Mouse (Mus musculus) small intestine, adult 2 months (tissue): ENCODE results near the gene Pappa2. TPM values are rescaled to one million over a fixed set of nuclear protein-coding genes. Genes with fewer than 3 reads are reported as not detected.

Experiments
- H3K27ac ChIP-seq: fragments of 200-500 bp; 2 replicates; pipeline ENCODE4 v1.5.1; 2012; ENCODE audit warnings: low read depth, low read length, control low read depth, inconsistent platforms; ENCODE audit not compliant: insufficient read depth
- H3K27me3 ChIP-seq: fragments of 200-500 bp; 2 replicates; pipeline ENCODE4 v1.6.1; 2012; ENCODE audit warnings: mild to moderate bottlenecking, moderate library complexity, low read length, inconsistent platforms; ENCODE audit not compliant: control insufficient read depth, insufficient read depth
- H3K36me3 ChIP-seq: fragments of 200-500 bp; 2 replicates; pipeline ENCODE4 v1.6.1; 2012; ENCODE audit warnings: mild to moderate bottlenecking, low read length, control low read depth, inconsistent platforms; ENCODE audit not compliant: control insufficient read depth, insufficient read depth
- H3K4me1 ChIP-seq: fragments of 200-500 bp; 2 replicates; pipeline ENCODE4 v1.6.1; 2012; ENCODE audit warnings: low read length, inconsistent platforms, mixed read lengths; ENCODE audit not compliant: control insufficient read depth, insufficient read depth, insufficient read length
- H3K4me3 ChIP-seq: fragments of 200-500 bp; 2 replicates; pipeline ENCODE4 v1.5.1; 2012; ENCODE audit warnings: low read depth, mild to moderate bottlenecking, control low read depth, inconsistent platforms, low read length, moderate library complexity
- CTCF ChIP-seq: fragments of 200-500 bp; IDR thresholded peaks from 2 replicates; pipeline ENCODE4 v1.5.1; 2012; ENCODE audit warnings: low read depth, mild to moderate bottlenecking, control low read depth, inconsistent platforms, low read length, moderate library complexity, mixed read lengths; ENCODE audit not compliant: insufficient replicate concordance, insufficient read length; ENCODE audit errors: extremely low read depth
- POLR2A ChIP-seq: fragments of 200-500 bp; IDR thresholded peaks from 2 replicates; pipeline ENCODE4 v1.6.1; 2012; ENCODE audit warnings: low read depth, mild to moderate bottlenecking, control low read depth, inconsistent platforms, low read length, moderate library complexity
- WGBS: fragments of 180-500 bp; shearing (Covaris S2); methylation state at CpG from one replicate; pipeline ENCODE4 v1.1.7; 2018; 5-methylcytosine and 5-hydroxymethylcytosine counted together
- polyA plus RNA-seq: library from polyadenylated mRNA; depleted of rRNA; stranded (reverse); fragments of >200 nt; gene quantifications from 2 replicates; pipeline ENCODE4 v1.2.3, GENCODE M21; 2012

The Pappa2 gene
- polyA plus RNA-seq, 1 experiment, result 0.09 TPM

- no peaks in the 10 kb centered on the region for H3K4me1 ChIP-seq
- H3K36me3 ChIP-seq, result no peaks in the 10 kb centered on the region
- H3K27me3 ChIP-seq, result no peaks in the 10 kb centered on the region
- WGBS, result 70% methylated on average over 5 of the region's 5 CpGs
- no peak overlapping the region for H3K4me3 ChIP-seq
- no peak for TF ChIP-seq CTCF
- TF ChIP-seq POLR2A, result no peak
- H3K27ac ChIP-seq, result no peak overlapping the region
Observed at GRCm38 (mm10) chr1:158860190-158860589, 120.1 kb downstream of the Pappa2 start.

- no peaks in the 10 kb centered on the region for H3K36me3 ChIP-seq
- no peak overlapping the region for H3K4me3 ChIP-seq
- TF ChIP-seq POLR2A (no peak), CTCF (no peak)
- H3K27ac ChIP-seq, result no peak overlapping the region
- H3K4me1 ChIP-seq, result no peaks in the 10 kb centered on the region
- 70% methylated on average over 5 of the region's 5 CpGs for WGBS
- no peaks in the 10 kb centered on the region for H3K27me3 ChIP-seq
Observed at GRCm38 (mm10) chr1:158853936-158854882, 126.1 kb downstream of the Pappa2 start.

DNA sequence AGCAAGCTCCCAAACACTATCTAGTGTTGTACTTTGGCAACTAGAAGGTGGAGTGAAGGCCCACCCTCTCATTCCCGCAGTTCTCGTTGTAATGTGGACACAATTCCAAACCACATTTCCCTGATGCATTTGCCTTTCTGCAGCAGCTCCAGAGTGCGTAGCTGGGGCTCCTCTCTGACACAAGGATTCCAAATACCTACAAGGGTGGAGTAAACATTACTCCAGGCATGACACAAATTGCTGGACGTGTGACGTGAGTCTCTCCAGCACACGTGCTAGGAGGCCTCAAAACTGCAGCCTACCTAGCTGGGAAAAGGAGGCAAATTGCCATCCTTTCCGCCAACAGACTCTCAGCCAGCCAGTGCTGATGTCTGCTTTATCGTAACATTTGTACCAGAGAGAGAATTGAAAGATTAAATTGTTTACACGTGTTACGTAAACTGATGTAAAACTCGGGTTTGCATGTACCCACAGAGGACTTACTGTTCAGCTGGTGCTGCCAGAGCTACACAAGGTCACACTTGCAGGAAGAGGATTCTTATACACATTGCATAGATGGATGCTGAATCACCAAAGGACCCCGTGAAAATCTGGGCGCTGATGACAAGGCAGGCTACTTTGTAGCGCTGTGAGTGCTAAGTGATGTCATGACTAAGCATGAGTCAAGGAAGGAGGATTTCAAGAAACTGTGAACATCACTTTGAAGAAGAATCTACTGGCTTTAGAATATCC is 127.3 kb downstream of the Pappa2 start:
- WGBS, result 66% methylated on average over 14 of the region's 14 CpGs
- Histone ChIP-seq H3K4me3 (no peak overlapping the region), H3K27ac (no peak overlapping the region), H3K36me3 (no peaks in the 10 kb centered on the region), H3K27me3 (no peaks in the 10 kb centered on the region), H3K4me1 (no peaks in the 10 kb centered on the region)
- TF ChIP-seq CTCF (no peak), POLR2A (no peak)

DNA sequence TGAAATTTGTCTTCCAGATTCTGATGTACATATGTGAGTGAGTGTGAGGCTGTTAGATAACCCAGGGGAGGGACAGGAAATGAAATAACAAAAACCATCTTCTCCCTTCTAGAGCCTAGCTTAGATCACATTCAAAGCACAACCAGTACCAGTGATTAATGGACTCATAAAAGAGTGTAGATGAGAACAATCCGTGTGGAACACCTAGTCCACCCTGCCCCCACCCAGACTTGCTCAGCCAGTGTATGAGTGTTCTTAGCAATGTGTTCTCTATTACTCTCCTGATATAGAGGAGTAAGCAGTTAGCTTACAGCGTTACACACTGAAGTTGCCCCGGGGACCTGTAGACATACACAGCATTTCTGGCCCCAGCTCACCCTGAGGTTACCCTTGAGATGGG is 129.8 kb downstream of the Pappa2 start:
- Histone ChIP-seq H3K4me1 (no peaks in the 10 kb centered on the region), H3K36me3 (no peaks in the 10 kb centered on the region), H3K27ac (no peak overlapping the region), H3K4me3 (no peak overlapping the region), H3K27me3 (no peaks in the 10 kb centered on the region)
- TF ChIP-seq CTCF (no peak), POLR2A (no peak)
- 67% methylated on average over 3 of the region's 3 CpGs for WGBS

GRCm38 (mm10) chr1:158844604-158845003 is 135.7 kb downstream of the Pappa2 start:
- no peak overlapping the region for H3K4me3 ChIP-seq
- H3K36me3 ChIP-seq, result no peaks in the 10 kb centered on the region
- no peak for TF ChIP-seq POLR2A
- no peak for TF ChIP-seq CTCF
- no peaks in the 10 kb centered on the region for H3K27me3 ChIP-seq
- WGBS, result 73% methylated on average over 10 of the region's 10 CpGs
- no peaks in the 10 kb centered on the region for H3K4me1 ChIP-seq
- H3K27ac ChIP-seq, result no peak overlapping the region

DNA sequence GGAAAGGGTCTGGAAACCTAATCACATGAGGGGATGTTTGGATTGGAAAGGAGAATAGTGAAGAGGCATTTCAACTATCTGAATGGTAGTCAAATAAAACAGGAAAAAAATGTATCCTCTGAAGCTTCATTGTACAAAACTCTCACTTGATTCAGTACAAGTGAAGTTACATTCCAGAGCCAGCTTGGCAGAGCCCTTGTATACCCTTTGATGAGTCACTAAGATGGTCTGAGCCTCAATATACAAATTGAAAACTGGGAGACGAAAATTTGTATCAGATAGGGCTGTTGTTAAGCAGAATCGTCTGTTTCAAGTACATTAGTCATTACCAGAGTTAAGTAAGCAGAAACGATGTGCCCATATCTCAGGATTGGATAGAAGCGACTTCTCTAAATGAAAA is 143.1 kb downstream of the Pappa2 start:
- no peak overlapping the region for H3K27ac ChIP-seq
- no peak overlapping the region for H3K4me3 ChIP-seq
- 68% methylated on average over 4 of the region's 4 CpGs for WGBS
- no peaks in the 10 kb centered on the region for H3K36me3 ChIP-seq
- no peaks in the 10 kb centered on the region for H3K27me3 ChIP-seq
- TF ChIP-seq POLR2A (no peak), CTCF (no peak)
- no peaks in the 10 kb centered on the region for H3K4me1 ChIP-seq

DNA sequence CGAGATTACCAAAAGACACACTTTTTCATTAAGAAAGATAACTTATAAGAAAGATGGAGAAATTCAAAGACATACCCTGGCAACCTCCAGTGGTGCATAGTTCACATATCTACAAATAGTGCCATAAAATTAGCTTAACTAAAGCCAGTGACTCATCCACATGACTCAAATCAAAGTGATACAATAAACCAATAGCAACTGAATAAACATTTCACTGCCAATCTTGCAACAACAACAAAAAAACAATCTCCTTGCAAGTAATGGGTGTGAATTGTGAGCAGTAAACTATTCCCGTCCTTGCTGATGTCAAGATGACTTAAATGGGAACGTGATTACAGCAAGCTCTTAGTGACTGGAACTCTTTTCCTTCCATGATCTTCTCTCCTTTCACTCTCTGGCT is 150.1 kb downstream of the Pappa2 start:
- no peak overlapping the region for H3K27ac ChIP-seq
- H3K4me3 ChIP-seq, result no peak overlapping the region
- H3K36me3 ChIP-seq, result no peaks in the 10 kb centered on the region
- TF ChIP-seq CTCF, result no peak
- no peak for TF ChIP-seq POLR2A
- no peaks in the 10 kb centered on the region for H3K27me3 ChIP-seq
- no peaks in the 10 kb centered on the region for H3K4me1 ChIP-seq
- WGBS, result 53% methylated on average over 3 of the region's 3 CpGs
